Mouse (Mus musculus) cerebellum, adult 2 months (tissue): Measurements from ENCODE around the gene Dock9.

Source experiments
- CTCF ChIP-seq: fragments of 200-500 bp; IDR thresholded peaks from 2 replicates; pipeline ENCODE4 v1.5.1; 2011; ENCODE audit warnings: low read depth, mild to moderate bottlenecking, control low read depth, low read length, moderate library complexity, borderline replicate concordance; ENCODE audit not compliant: insufficient read depth
- POLR2A ChIP-seq: fragments of 200-500 bp; IDR thresholded peaks from 2 replicates; pipeline ENCODE4 v1.6.1; 2011; ENCODE audit warnings: low read length, control low read depth, borderline replicate concordance; ENCODE audit not compliant: insufficient read depth

- TF ChIP-seq CTCF (no peak), POLR2A (no peak)
Observed at GRCm38 (mm10) chr14:121506336-121506735, 291.3 kb downstream of the Dock9 start.
